7 mouse cellular contexts compared by ENCODE assay signal in the genomic region with DNA sequence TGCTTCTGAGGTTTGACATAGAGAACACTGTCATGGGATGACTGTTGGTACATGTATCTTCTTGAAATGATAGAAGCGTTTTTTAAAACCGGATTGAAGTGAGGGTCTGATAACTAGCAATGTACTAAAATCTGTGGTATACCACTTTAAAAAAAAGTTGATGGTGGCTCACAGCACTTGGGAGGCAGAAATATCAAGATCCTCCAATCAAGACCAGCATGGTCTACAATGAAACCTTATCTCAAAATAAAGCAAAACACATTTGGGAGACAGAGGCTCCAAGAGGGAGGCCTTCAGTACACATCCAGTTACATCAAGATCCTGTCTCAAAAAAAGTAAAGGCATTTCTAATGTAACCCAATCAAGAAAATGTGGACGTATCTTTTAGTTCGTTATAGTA. TPM values are rescaled to one million over a fixed set of nuclear protein-coding genes. Genes with fewer than 3 reads are reported as not detected.
A peak's percentile ranks its signal among the peaks of the same experiment; 100 is the strongest.
DNase-seq lines count a peak whose midpoint lies in the region; ATAC-seq and TF ChIP-seq lines count a peak whose summit lies in the region.

No protein-coding gene starts in this region.

- H3K9me3 ChIP-seq in neural tube, embryonic 11.5 days (ENCODE audit: control insufficient read depth, low read length): no peaks in the 10 kb centered on the region
- H3K9me3 ChIP-seq in forebrain, embryonic 12.5 days: no peaks in the 10 kb centered on the region
- no peaks in the 10 kb centered on the region for H3K9me3 ChIP-seq in liver, embryonic 13.5 days (replicated peaks)
- no peaks in the 10 kb centered on the region for H3K9me3 ChIP-seq in stomach, postnatal 0 days (ENCODE audit: control insufficient read depth, low read length)

- peaks cover 21% of the 10 kb centered on the region for H3K4me1 ChIP-seq in neural tube, embryonic 11.5 days (ENCODE audit: control insufficient read depth, insufficient read depth, low read length)
- peaks cover 45% of the 10 kb centered on the region for H3K4me1 ChIP-seq in forebrain, embryonic 12.5 days
- H3K4me1 ChIP-seq in liver, embryonic 13.5 days (replicated peaks): peaks cover 48% of the 10 kb centered on the region
- 0 out of 2 replicates have a peak, but pooled peaks cover 2% of the 10 kb centered on the region for H3K4me1 ChIP-seq in stomach, postnatal 0 days (replicated peaks; ENCODE audit: control insufficient read depth, insufficient read depth)

- peak overlapping the region; percentile 78 for H3K4me3 ChIP-seq in neural tube, embryonic 11.5 days (ENCODE audit: low read depth, low read length)
- peak overlapping the region; percentile 90 for H3K4me3 ChIP-seq in forebrain, embryonic 12.5 days (replicated peaks)
- H3K4me3 ChIP-seq in liver, embryonic 13.5 days (replicated peaks): peak overlapping the region; percentile 95
- peak overlapping the region; percentile 99 for H3K4me3 ChIP-seq in stomach, postnatal 0 days (ENCODE audit: low read depth, low read length)

- TF ChIP-seq CTCF in stomach, postnatal 0 days (IDR thresholded peaks at IDR 0.05; ENCODE audit: low read depth): no peak

- H3K4me2 ChIP-seq in neural tube, embryonic 11.5 days (ENCODE audit: low read depth): peak overlapping the region; percentile 55
- H3K4me2 ChIP-seq in forebrain, embryonic 12.5 days: peak overlapping the region; percentile 69
- peak overlapping the region; percentile 78 for H3K4me2 ChIP-seq in liver, embryonic 13.5 days
- peak overlapping the region; percentile 69 for H3K4me2 ChIP-seq in stomach, postnatal 0 days (replicated peaks; ENCODE audit: low read depth)

- H3K27me3 ChIP-seq in neural tube, embryonic 11.5 days (ENCODE audit: control insufficient read depth, insufficient read depth, low read length): no peaks in the 10 kb centered on the region
- H3K27me3 ChIP-seq in forebrain, embryonic 12.5 days: no peaks in the 10 kb centered on the region
- H3K27me3 ChIP-seq in liver, embryonic 13.5 days: no peaks in the 10 kb centered on the region
- no peaks in the 10 kb centered on the region for H3K27me3 ChIP-seq in stomach, postnatal 0 days (ENCODE audit: control insufficient read depth, insufficient read depth, low read length)

- H3K27ac ChIP-seq in neural tube, embryonic 11.5 days (ENCODE audit: low read depth, low read length): no peak overlapping the region
- no peak overlapping the region for H3K27ac ChIP-seq in forebrain, embryonic 12.5 days
- H3K27ac ChIP-seq in liver, embryonic 13.5 days: no peak overlapping the region
- no peak overlapping the region for H3K27ac ChIP-seq in stomach, postnatal 0 days (replicated peaks)

- no peak for ATAC-seq in neural tube, embryonic 11.5 days (ENCODE audit: insufficient read depth, low FRiP score, low TSS enrichment)
- no peak for ATAC-seq in forebrain, embryonic 12.5 days (ENCODE audit: low FRiP score)
- ATAC-seq in liver, embryonic 13.5 days (ENCODE audit: low read depth): no peak
- ATAC-seq in stomach, postnatal 0 days (ENCODE audit: low FRiP score, low TSS enrichment): no peak

- TF ChIP-seq EP300 in stomach, postnatal 0 days (optimal IDR thresholded peaks at IDR 0.05): no peak

- WGBS in neural tube, embryonic 11.5 days: 70% methylated on average over 4 of the region's 4 CpGs
- WGBS in forebrain, embryonic 12.5 days: 46% methylated on average over 4 of the region's 4 CpGs
- 20% methylated on average over 4 of the region's 4 CpGs for WGBS in liver, embryonic 13.5 days (ENCODE audit: insufficient replicate concordance)
- WGBS in stomach, postnatal 0 days: 22% methylated on average over 4 of the region's 4 CpGs

- H3K9ac ChIP-seq in neural tube, embryonic 11.5 days (ENCODE audit: low read length): no peak overlapping the region
- peak overlapping the region; percentile 99 for H3K9ac ChIP-seq in forebrain, embryonic 12.5 days
- H3K9ac ChIP-seq in liver, embryonic 13.5 days: peak overlapping the region; percentile 97
- 0 out of 2 replicates have a peak overlapping the region, but pooled peaks have one; percentile 38 for H3K9ac ChIP-seq in stomach, postnatal 0 days (ENCODE audit: low read length)

- peaks cover 3% of the 10 kb centered on the region; the same call in 1 of the 2 replicates for H3K36me3 ChIP-seq in neural tube, embryonic 11.5 days (ENCODE audit: control insufficient read depth, insufficient read depth, low read length)
- peaks cover 15% of the 10 kb centered on the region for H3K36me3 ChIP-seq in forebrain, embryonic 12.5 days (replicated peaks)
- peaks cover 19% of the 10 kb centered on the region for H3K36me3 ChIP-seq in liver, embryonic 13.5 days
- H3K36me3 ChIP-seq in stomach, postnatal 0 days (ENCODE audit: control insufficient read depth, insufficient read depth, low read length): no peaks in the 10 kb centered on the region; the same call in 1 of the 2 replicates

- DNase-seq in neural tube, embryonic 11.5 days (ENCODE audit: low spot score): no peak
- no peak for DNase-seq in neural tube, embryonic 10.5 days (ENCODE audit: extremely low spot score, low spot score)
- DNase-seq in liver, embryonic 13.5 days: peak; percentile 11
- DNase-seq in stomach, postnatal 0 days (ENCODE audit: low spot score): no peak
- DNase-seq in thymus, postnatal 0 days (ENCODE audit: low spot score): no peak
- DNase-seq in cerebellum, postnatal 36 days: no peak

RNA-seq across cellular contexts. Expression of a gene that starts 2.3 kb away (rescaled TPM):
- 147 and 159 TPM in 2 replicates for polyA plus RNA-seq in neural tube, embryonic 11.5 days (2014; fragmentation: Nextera tagmentation; extraction: Ambion mirVana)
- polyA plus RNA-seq in forebrain, embryonic 12.5 days (2016; fragmentation: Nextera tagmentation; extraction: Ambion mirVana): 260 and 265 TPM in 2 replicates
- 25.5 and 29.9 TPM in 2 replicates for polyA plus RNA-seq in liver, embryonic 13.5 days (2015; fragmentation: Nextera tagmentation; extraction: Ambion mirVana)
- 24.9 and 26.4 TPM in 2 replicates for polyA plus RNA-seq in stomach, postnatal 0 days (2015; fragmentation: Nextera tagmentation; extraction: Ambion mirVana)
- 51.0 and 53.6 TPM in 2 replicates for polyA plus RNA-seq in thymus, postnatal 0 days (2015; fragmentation: Nextera tagmentation; extraction: Ambion mirVana)

RNA-seq across cellular contexts. Expression of a gene that starts 2.4 kb away (rescaled TPM):
- polyA plus RNA-seq in neural tube, embryonic 11.5 days (2014; fragmentation: Nextera tagmentation; extraction: Ambion mirVana): 0.55 and 1.4 TPM in 2 replicates
- 0.96 and 1.1 TPM in 2 replicates for polyA plus RNA-seq in forebrain, embryonic 12.5 days (2016; fragmentation: Nextera tagmentation; extraction: Ambion mirVana)
- 1.6 and 1.8 TPM in 2 replicates for polyA plus RNA-seq in liver, embryonic 13.5 days (2015; fragmentation: Nextera tagmentation; extraction: Ambion mirVana)
- 14.6 and 15.0 TPM in 2 replicates for polyA plus RNA-seq in stomach, postnatal 0 days (2015; fragmentation: Nextera tagmentation; extraction: Ambion mirVana)
- polyA plus RNA-seq in thymus, postnatal 0 days (2015; fragmentation: Nextera tagmentation; extraction: Ambion mirVana): 1.0 TPM in 2 replicates

RNA-seq across cellular contexts. Expression of a gene that starts 38.3 kb away (rescaled TPM):
- polyA plus RNA-seq in neural tube, embryonic 11.5 days (2014; fragmentation: Nextera tagmentation; extraction: Ambion mirVana): 0.99 and 1.4 TPM in 2 replicates
- polyA plus RNA-seq in forebrain, embryonic 12.5 days (2016; fragmentation: Nextera tagmentation; extraction: Ambion mirVana): 1.1 and 1.2 TPM in 2 replicates
- 3.0 and 3.1 TPM in 2 replicates for polyA plus RNA-seq in liver, embryonic 13.5 days (2015; fragmentation: Nextera tagmentation; extraction: Ambion mirVana)
- polyA plus RNA-seq in stomach, postnatal 0 days (2015; fragmentation: Nextera tagmentation; extraction: Ambion mirVana): 1.2 TPM in 2 replicates
- polyA plus RNA-seq in thymus, postnatal 0 days (2015; fragmentation: Nextera tagmentation; extraction: Ambion mirVana): 0.44 and 0.55 TPM in 2 replicates

RNA-seq across cellular contexts. Expression of a gene that starts 41.7 kb away (rescaled TPM):
- polyA plus RNA-seq in neural tube, embryonic 11.5 days (2014; fragmentation: Nextera tagmentation; extraction: Ambion mirVana): 20.1 and 22.7 TPM in 2 replicates
- 34.9 and 39.5 TPM in 2 replicates for polyA plus RNA-seq in forebrain, embryonic 12.5 days (2016; fragmentation: Nextera tagmentation; extraction: Ambion mirVana)
- polyA plus RNA-seq in liver, embryonic 13.5 days (2015; fragmentation: Nextera tagmentation; extraction: Ambion mirVana): 2.7 and 3.0 TPM in 2 replicates
- 10.3 and 12.8 TPM in 2 replicates for polyA plus RNA-seq in stomach, postnatal 0 days (2015; fragmentation: Nextera tagmentation; extraction: Ambion mirVana)
- polyA plus RNA-seq in thymus, postnatal 0 days (2015; fragmentation: Nextera tagmentation; extraction: Ambion mirVana): 17.4 and 23.1 TPM in 2 replicates
